Mouse (Mus musculus): ENCODE data around the gene Usp33.
A peak's percentile ranks its signal among the peaks of the same experiment; 100 is the strongest.

Gene Usp33

DNA sequence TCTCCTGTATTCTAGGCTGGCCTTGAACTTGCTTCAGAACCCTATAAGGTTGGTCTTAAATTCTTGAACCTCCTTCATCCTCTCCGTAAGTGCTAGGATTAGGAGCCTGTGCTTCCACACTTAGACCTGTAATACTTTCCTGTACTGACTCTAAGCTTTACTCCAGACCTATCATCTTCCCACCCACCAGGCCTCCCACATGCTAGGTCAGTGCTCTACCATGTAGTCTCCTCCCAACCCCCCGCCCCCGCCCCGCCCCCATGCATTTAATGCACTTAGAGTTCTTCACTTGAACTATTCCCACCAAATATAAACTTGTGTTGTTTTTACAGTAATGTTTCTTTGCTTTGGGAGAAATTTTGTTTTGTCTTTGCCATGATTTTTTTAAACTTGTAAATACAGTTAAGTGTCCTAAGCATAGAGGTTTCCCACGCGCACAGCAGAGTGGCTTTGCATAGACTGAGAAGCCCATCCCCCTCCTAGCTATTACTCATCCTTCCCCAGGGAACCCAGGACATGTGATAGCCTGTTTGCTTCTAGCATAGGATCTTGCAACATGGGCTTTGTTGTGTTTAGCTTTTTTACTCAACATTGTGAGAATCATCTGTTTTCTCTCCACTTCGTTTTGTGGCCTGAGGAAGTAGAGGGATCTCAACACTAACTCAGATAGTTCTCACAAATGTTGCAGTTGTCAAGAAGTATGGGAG lies 55.8 kb downstream of the Usp33 start:
- peak; percentile 25 for DNase-seq (ENCODE audit: low spot score)

DNA sequence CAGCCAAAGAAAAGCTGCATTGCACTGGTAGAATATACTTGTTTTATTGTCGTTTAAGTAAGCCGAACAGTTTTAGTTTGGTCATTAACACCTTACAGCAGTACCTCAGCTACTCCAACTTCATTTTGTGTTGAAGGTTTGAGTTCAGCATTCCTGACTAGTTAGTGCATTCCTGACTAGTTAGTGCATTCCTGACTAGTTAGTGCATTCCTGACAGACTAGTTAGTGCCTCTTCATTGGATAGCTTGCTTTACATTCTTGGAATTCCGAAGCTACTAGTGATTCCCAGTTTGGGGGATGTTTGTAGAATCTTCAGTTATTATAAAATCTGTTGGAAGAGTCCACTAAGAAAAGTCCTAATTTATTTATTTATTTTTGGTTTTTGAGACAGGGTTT lies 56.4 kb downstream of the Usp33 start:
- DNase-seq (ENCODE audit: low spot score), result no peak

DNA sequence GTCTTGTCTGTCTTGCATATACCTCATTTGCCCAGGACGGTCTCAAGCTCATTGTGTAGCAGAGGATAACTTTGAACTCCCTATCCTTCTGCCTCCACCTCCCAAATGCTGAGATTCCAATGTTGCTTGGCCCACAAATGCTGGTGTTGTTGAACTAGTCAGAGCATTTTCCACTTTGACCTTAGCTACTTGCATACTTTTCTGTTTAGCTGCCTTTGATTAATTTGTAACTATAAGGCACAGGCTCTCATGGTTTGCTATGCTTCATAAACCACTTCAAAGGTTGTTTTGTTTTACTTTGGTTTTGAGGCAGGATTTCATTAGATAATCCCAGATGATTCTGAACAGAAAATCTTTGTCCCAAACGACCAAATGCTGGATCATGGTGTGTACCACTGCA lies 57.5 kb downstream of the Usp33 start:
- no peak for DNase-seq (ENCODE audit: low spot score)

DNA sequence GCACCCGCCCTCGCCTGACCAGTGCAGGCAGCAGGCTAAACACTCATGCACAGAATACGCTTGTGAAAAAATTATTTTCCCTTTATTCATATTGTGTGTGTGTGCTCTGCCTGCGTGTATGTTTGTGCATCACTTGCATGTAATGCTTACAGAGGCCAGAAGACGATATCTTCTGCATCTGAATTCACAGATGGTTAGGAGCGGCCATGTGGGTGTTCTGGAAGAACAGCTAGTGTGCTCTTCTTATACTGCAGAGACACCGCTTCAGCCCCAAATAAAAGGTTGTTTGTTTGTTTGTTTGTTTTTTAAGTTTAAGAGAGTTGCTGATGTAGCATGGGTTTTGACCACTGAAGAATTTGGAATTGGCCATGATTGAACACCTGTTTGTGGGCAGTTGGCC lies 59.1 kb downstream of the Usp33 start:
- DNase-seq (ENCODE audit: low spot score), result no peak

DNA sequence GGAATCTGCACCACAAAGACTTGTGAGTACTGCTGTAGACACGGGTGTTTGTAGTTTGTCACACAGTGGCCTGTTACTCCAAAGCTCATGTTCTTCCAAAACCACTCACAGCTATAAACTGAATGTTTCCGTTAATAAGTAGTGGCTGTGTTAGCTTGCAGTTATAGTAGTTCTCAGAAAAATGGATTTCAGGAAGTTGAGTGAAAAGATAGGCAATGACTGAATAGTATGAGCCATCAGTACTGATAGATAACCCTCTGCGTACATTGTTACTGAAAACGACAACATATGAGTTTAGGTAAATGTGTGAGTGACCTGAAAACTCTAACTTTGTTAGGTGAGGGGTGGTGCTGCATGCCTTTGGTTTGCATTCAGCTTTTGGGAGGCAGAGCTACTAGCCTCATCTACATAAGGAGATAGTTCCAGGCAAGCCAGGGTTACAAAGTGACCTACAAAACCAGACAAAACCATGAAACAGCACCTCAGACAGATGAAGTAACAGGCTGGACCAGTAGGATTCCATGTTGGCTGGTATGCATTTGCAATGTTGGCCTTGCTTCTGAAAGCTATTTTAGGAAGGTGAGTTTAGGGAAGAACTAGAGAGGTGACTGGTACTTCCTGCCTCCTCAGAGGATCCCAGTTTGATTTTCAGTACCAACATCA lies 59.8 kb downstream of the Usp33 start:
- DNase-seq (ENCODE audit: low spot score), result no peak

DNA sequence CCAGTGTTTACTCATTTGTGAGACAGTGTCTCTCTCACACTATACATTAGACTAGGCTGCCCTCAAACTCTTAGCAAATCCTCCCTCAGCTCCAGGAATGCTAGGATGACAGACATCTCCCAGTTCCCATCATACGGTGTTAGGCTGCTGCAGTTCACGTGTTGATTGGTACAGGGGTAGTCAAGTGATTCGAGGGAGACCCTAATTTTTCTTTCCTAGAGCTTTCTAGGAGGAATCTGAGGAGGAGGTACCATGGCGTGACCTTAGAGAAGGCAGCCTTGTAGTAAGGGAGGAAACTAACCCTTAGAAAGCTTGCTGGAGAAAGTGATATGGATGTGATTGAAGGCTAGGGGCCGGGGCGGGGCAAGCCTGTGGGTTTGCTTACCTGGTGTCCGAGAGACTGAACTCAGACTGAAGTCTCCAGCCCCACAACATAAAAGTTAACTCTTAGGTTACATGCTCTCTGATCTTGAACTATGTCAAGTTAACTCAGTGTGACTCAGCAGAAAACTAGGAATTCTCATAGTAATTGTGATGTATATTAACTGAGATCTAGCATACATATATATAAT lies 64.8 kb downstream of the Usp33 start:
- DNase-seq (ENCODE audit: low spot score), result no peak

DNA sequence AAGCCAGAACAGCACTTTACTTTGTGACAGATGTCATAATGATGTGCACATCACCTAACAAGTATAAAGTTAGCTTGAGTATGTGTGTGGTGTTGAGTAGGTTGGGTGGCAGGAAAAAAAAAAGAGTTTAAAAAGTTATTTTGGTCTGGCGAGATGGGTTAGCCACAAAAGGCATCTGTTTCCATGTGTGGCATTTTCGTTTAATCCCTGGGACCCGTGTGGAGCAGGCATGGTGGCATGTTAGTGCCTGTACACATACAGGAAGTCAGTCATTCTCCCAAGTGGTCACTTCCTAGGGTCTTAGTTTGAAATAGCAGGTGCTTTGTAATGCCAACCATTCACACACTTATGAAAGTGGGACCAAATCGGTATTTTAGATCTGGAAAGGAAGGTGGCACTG lies 66.1 kb downstream of the Usp33 start:
- no peak for DNase-seq (ENCODE audit: low spot score)

DNA sequence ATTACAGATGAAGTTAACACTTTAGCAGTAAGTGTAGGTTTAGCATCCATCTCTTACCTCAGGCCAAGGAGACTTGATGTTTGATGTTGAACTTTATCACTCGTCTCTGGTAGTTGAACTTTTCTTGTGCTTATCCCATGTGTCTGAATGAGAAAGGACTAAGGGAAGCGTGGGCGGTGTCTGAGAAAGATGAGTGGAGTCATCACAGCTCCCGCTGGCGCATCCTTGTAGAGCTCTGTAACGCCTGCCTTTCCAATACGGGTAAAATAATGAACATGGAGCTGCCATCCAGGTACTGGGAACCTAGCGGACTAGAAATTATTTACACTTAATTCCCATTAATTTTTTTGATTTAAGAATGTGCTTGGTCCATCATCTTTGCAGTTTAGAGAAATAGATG lies 82.6 kb downstream of the Usp33 start:
- no peak for DNase-seq (ENCODE audit: low spot score)

DNA sequence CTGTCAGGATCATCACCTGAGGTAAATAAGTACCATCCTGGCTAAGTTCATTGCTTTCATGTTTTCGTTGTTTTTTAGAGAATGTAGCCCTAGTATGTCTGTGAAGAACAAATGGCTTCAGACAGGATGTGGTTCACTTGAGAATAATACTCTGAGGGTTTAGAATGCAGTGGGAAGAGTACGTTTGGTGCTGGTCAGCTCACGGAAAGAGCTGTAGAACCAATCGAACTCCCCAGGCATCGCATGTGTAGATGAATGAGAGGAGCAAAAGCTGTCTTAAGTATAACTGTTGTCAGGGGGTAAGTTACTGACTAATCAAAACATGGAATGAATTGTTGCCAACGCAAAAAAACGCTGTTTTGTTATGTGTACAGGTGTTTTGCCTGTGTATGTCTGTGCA lies 86.4 kb downstream of the Usp33 start:
- no peak for DNase-seq (ENCODE audit: low spot score)

DNA sequence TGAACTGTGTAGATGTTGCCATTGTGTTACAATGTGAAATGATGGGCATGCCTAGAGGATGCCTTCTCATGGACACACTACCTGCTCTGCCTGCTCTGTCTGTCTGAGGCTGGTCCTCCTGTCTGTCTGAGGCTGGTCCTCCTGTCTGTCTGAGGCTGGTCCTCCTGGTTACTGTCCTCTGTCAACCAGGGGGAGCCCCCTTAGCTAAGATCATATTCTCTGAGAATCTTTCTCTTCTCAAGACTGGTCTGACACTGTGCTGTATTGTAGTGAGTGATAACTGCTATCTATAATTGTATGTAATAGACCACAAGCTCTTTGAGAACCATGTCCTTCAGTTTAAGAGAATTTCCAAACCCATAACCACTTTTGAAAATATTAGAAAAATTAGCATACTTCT lies 89.3 kb downstream of the Usp33 start:
- no peak for DNase-seq (ENCODE audit: low spot score)

DNA sequence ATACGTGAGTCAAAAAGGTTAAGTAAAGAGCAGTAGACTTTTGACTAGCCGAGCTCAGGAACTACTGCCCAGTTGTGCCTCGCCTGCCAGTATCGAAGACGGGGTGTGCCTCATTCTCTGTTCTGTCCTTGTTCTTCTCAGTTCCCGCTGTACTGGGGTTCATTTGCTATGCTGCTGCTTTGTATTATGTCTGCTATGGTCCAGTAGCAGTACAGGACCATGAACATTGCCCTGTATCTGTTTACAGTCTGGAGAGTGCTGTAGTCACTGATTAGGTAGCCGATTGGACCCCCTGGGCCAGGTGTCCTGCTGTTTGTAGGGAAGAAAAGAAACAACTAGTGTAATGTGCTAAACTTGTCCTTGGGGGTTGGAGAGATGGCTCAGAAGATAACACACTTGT lies 91.8 kb downstream of the Usp33 start:
- DNase-seq (ENCODE audit: low spot score), result no peak

DNA sequence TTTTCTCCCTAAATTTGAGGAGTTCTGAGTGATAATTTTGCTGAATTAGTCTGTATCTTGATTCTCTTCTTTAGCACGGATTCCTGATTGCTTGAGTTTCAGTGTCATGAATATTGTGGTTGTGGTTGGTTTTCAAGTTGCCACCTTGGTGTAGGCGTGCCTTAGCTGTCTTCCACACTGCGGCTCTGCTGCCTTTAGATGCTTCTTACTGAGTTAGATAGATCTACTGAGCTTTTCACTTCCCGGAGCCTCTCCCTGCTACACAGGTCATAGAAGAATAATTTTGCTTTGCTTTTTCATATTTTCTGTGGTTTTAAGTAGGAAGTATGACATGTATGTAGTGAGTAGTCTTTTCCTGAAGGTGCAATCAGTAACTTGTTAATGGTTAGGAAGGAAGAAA lies 96.5 kb downstream of the Usp33 start:
- no peak for DNase-seq (ENCODE audit: low spot score)
